17 mouse cellular contexts compared by ENCODE assay signal in the genomic region with DNA sequence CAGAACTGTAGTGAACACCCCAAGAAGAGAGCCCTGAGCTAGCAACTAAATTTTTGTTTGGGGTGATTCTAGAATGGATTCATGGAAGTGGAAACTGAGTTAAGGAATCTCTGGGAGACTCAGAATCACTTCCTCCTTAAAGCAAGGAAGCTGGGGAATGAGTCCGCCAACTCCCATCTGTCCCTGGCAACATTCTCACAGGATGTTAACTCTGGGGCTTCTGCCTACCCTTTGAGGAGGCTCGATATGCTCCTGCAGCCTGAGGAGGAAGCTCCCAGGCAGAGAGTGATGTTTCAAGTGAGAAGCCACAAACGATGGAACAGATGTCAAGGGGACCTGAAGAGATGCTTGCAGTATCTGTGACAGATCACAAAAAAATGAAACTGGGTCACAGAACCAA. TPM values are rescaled to one million over a fixed set of nuclear protein-coding genes. Genes with fewer than 3 reads are reported as not detected.
"Had no signal": no experiment of that assay in that cellular context is flagged by ENCODE, and none has a peak within 500 bp of the region (broad histone marks: within the 10 kb centered on the region; RNA-seq: fewer than 3 reads in every experiment).

No protein-coding gene starts in this region.

- H3K9me3 ChIP-seq: limb, embryonic 13.5 days; midbrain, embryonic 12.5 days; neural tube, embryonic 15.5 days had no signal

- H3K27me3 ChIP-seq: limb, embryonic 13.5 days; midbrain, embryonic 12.5 days; neural tube, embryonic 15.5 days had no signal

- H3K4me2 ChIP-seq: limb, embryonic 13.5 days; midbrain, embryonic 12.5 days; neural tube, embryonic 15.5 days had no signal

- H3K27ac ChIP-seq: left cerebral cortex, adult 2 months; limb, embryonic 13.5 days; liver, embryonic 14.5 days; midbrain, embryonic 12.5 days; neural tube, embryonic 15.5 days had no signal

- H3K4me3 ChIP-seq: left cerebral cortex, adult 2 months; limb, embryonic 13.5 days; midbrain, embryonic 12.5 days; myocyte; neural tube, embryonic 15.5 days had no signal

- H3K36me3 ChIP-seq: limb, embryonic 13.5 days; midbrain, embryonic 12.5 days; neural tube, embryonic 15.5 days had no signal

- ATAC-seq: hindbrain, embryonic 16.5 days; inflammation-experienced regulatory T-cells, adult 6 months; intestine, postnatal 0 days had no signal

- H3K9ac ChIP-seq: limb, embryonic 13.5 days; liver, embryonic 14.5 days; midbrain, embryonic 12.5 days; neural tube, embryonic 15.5 days had no signal

- DNase-seq: kidney, adult 8-10 months; kidney, postnatal 25 days; lung, adult 18-20 months; spleen, adult 18-20 months; thymus, adult 2 months; thymus, postnatal 25 days had no signal

- H3K4me1 ChIP-seq: limb, embryonic 13.5 days; midbrain, embryonic 12.5 days; neural tube, embryonic 15.5 days had no signal

RNA-seq across cellular contexts. Expression of gene AI593442, which starts 18.2 kb away (rescaled TPM):
- total RNA-seq: liver, adult 2 months; megakaryocyte-erythroid progenitor cell, adult 5-6 weeks had no signal
- polyA plus RNA-seq: liver, adult 2 months; myocyte had no signal
